In the genomic region with DNA sequence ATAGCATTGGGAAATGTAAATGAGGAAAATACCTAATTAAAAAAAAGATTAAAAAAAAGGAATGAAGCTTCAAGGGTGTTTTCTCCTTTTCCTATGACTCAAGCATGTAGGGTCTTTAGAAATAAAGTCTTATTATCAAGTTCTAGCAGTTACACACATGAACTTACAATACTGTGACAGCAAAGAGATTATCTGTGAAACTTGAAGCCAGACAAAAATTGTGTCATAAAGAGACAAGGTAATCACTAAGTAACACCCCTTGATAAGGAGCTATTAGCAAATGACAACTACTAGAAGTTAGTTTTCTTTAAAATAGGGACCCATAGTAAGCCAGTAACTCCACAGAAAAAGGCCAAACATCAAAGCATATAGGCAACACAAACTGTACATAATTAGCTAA, we compare ENCODE assay signal across 32 mouse cellular contexts.
"Had no signal": no experiment of that assay in that cellular context is flagged by ENCODE, and none has a peak within 500 bp of the region (broad histone marks: within the 10 kb centered on the region; RNA-seq: fewer than 3 reads in every experiment).

No protein-coding gene starts in this region.

- H3K4me1 ChIP-seq: limb, embryonic 10.5 days; limb, embryonic 12.5 days; limb, embryonic 13.5 days; limb, embryonic 15.5 days; liver, embryonic 12.5 days; liver, embryonic 13.5 days; liver, embryonic 15.5 days; lung, embryonic 15.5 days; megakaryocyte, embryonic 14.5 days; midbrain, embryonic 10.5 days; midbrain, embryonic 12.5 days; midbrain, embryonic 13.5 days; midbrain, embryonic 15.5 days; neural tube, embryonic 12.5 days had no signal

- H3K4me3 ChIP-seq: limb, embryonic 10.5 days; limb, embryonic 12.5 days; limb, embryonic 13.5 days; limb, embryonic 15.5 days; liver, embryonic 12.5 days; liver, embryonic 13.5 days; liver, embryonic 15.5 days; lung, embryonic 15.5 days; megakaryocyte, embryonic 14.5 days; midbrain, embryonic 10.5 days; midbrain, embryonic 12.5 days; midbrain, embryonic 13.5 days; midbrain, embryonic 15.5 days; myocyte; neural tube, embryonic 12.5 days had no signal

- H3K9ac ChIP-seq: limb, embryonic 12.5 days; limb, embryonic 13.5 days; limb, embryonic 15.5 days; liver, embryonic 12.5 days; liver, embryonic 13.5 days; liver, embryonic 14.5 days; liver, embryonic 15.5 days; liver, postnatal 0 days; lung, embryonic 14.5 days; lung, embryonic 15.5 days; midbrain, embryonic 12.5 days; midbrain, embryonic 13.5 days; midbrain, embryonic 15.5 days; neural tube, embryonic 12.5 days had no signal

- H3K9me3 ChIP-seq: limb, embryonic 10.5 days; limb, embryonic 12.5 days; limb, embryonic 13.5 days; limb, embryonic 15.5 days; liver, embryonic 12.5 days; liver, embryonic 13.5 days; liver, embryonic 15.5 days; lung, embryonic 15.5 days; megakaryocyte, embryonic 14.5 days; midbrain, embryonic 10.5 days; midbrain, embryonic 12.5 days; midbrain, embryonic 13.5 days; midbrain, embryonic 15.5 days; neural tube, embryonic 12.5 days had no signal

- H3K36me3 ChIP-seq: limb, embryonic 10.5 days; limb, embryonic 12.5 days; limb, embryonic 13.5 days; limb, embryonic 15.5 days; liver, embryonic 12.5 days; liver, embryonic 13.5 days; liver, embryonic 15.5 days; lung, embryonic 15.5 days; midbrain, embryonic 10.5 days; midbrain, embryonic 12.5 days; midbrain, embryonic 13.5 days; midbrain, embryonic 15.5 days; neural tube, embryonic 12.5 days had no signal

- DNase-seq: left cerebral cortex, postnatal 4 days; liver; liver, embryonic 13.5 days; liver, postnatal 0 days; lung, adult 18-20 months; lung, adult 2 months; lung, embryonic 14.5 days; lung, postnatal 10 days; lung, postnatal 14 days; lung, postnatal 36 days; lung, postnatal 4 days; midbrain, embryonic 14.5 days had no signal

- H3K27me3 ChIP-seq: limb, embryonic 12.5 days; limb, embryonic 13.5 days; limb, embryonic 15.5 days; liver, embryonic 12.5 days; liver, embryonic 13.5 days; liver, embryonic 15.5 days; lung, embryonic 15.5 days; megakaryocyte, embryonic 14.5 days; midbrain, embryonic 12.5 days; midbrain, embryonic 13.5 days; midbrain, embryonic 15.5 days; neural tube, embryonic 12.5 days had no signal

- H3K4me2 ChIP-seq: limb, embryonic 12.5 days; limb, embryonic 13.5 days; limb, embryonic 15.5 days; liver, embryonic 11.5 days; liver, embryonic 12.5 days; liver, embryonic 13.5 days; liver, embryonic 15.5 days; lung, embryonic 14.5 days; lung, embryonic 15.5 days; midbrain, embryonic 11.5 days; midbrain, embryonic 12.5 days; midbrain, embryonic 13.5 days; midbrain, embryonic 15.5 days; neural tube, embryonic 12.5 days had no signal

- ATAC-seq: liver, embryonic 12.5 days; liver, postnatal 0 days; lung, postnatal 0 days; midbrain, embryonic 13.5 days; midbrain, embryonic 15.5 days; midbrain, embryonic 16.5 days had no signal

- H3K27ac ChIP-seq: limb, embryonic 10.5 days; limb, embryonic 12.5 days; limb, embryonic 13.5 days; limb, embryonic 15.5 days; liver, embryonic 12.5 days; liver, embryonic 13.5 days; liver, embryonic 14.5 days; liver, embryonic 15.5 days; lung, embryonic 15.5 days; macrophage; midbrain, embryonic 10.5 days; midbrain, embryonic 12.5 days; midbrain, embryonic 13.5 days; midbrain, embryonic 15.5 days; neural tube, embryonic 12.5 days had no signal
